Mouse (Mus musculus) forebrain, embryonic 16.5 days (tissue): ENCODE measurements around the gene Lrp2. TPM values are rescaled to one million over a fixed set of nuclear protein-coding genes. Genes with fewer than 3 reads are reported as not detected.

Experiments used
- ATAC-seq: fragments of 200-750 bp; cut with Nextera tagmentation; 2 replicates; pipeline ENCODE4 v1.8.0; 2017; ENCODE audit warnings: mild to moderate bottlenecking, moderate library complexity
- H3K27ac ChIP-seq: fragments of 300-500 bp; sonication (generic); 2 replicates; pipeline ENCODE4 v1.5.1; 2014; ENCODE audit warnings: low read length, control low read depth
- H3K27me3 ChIP-seq: fragments of 300-500 bp; sonication (generic); replicated peaks from 2 replicates; pipeline ENCODE4 v1.6.1; 2014; ENCODE audit warnings: low read length; ENCODE audit not compliant: control insufficient read depth, insufficient read depth
- H3K36me3 ChIP-seq: fragments of 300-500 bp; sonication (generic); 2 replicates; pipeline ENCODE4 v1.6.1; 2014; ENCODE audit not compliant: control insufficient read depth, insufficient read depth
- H3K4me1 ChIP-seq: fragments of 300-500 bp; sonication (generic); replicated peaks from 2 replicates; pipeline ENCODE4 v1.6.1; 2014; ENCODE audit warnings: low read length; ENCODE audit not compliant: control insufficient read depth, insufficient read depth
- H3K4me2 ChIP-seq: fragments of 300-500 bp; sonication (generic); 2 replicates; pipeline ENCODE4 v1.6.1; 2014; ENCODE audit warnings: mild to moderate bottlenecking, low read length, control low read depth
- H3K4me3 ChIP-seq: fragments of 300-500 bp; sonication (generic); replicated peaks from 2 replicates; pipeline ENCODE4 v1.5.1; 2014; ENCODE audit warnings: mild to moderate bottlenecking, low read length, control low read depth
- H3K9ac ChIP-seq: fragments of 300-500 bp; sonication (generic); replicated peaks from 2 replicates; pipeline ENCODE4 v1.6.1; 2014; ENCODE audit warnings: low read depth, low read length, control low read depth
- H3K9me3 ChIP-seq: fragments of 300-500 bp; sonication (generic); 2 replicates; pipeline ENCODE4 v1.6.1; 2016; ENCODE audit warnings: low read length; ENCODE audit not compliant: control insufficient read depth
- WGBS: fragments of 180-500 bp; shearing (Covaris S2); extraction: QIAGEN DNeasy Blood & Tissue Kit; methylation state at CpG from one replicate; pipeline ENCODE4 v1.1.7; 2014; 5-methylcytosine and 5-hydroxymethylcytosine counted together
- polyA plus RNA-seq: library from polyadenylated mRNA; unstranded; fragments of >200 nt; fragmentation: Nextera tagmentation; extraction: Ambion mirVana; gene quantifications from 2 replicates; pipeline ENCODE4 v1.2.1, GENCODE M21; 2015

Gene Lrp2
- polyA plus RNA-seq, 1 experiment from 2014 or later = 0.27 TPM

DNA sequence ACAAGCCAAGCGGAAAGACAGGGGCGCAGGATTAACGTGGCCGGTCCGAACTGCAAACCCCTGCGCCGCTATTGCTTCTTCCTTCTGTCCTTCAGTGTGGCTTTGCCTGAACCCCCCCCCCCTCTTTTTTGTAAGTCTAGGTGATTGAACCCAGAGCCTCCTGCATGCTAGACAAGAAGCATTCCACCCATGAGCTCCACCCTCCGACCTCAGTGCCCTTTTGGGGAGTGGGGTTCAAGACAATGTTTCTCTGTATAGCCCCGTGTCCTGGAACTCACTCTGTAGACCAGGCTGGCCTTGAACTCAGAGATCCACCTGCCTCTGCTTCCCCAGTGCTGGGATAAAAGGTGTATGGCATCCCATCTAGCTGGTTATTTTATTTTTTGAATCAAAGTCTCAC, 26.9 kb upstream of the Lrp2 start:
- H3K27ac ChIP-seq = no peak overlapping the region
- H3K4me3 ChIP-seq = no peak overlapping the region
- no peaks in the 10 kb centered on the region for H3K27me3 ChIP-seq
- no peaks in the 10 kb centered on the region for H3K36me3 ChIP-seq
- H3K4me2 ChIP-seq = no peak overlapping the region
- H3K4me1 ChIP-seq = no peaks in the 10 kb centered on the region
- WGBS = 47% methylated on average over 9 of the region's 9 CpGs
- ATAC-seq = no peak
- H3K9me3 ChIP-seq = no peaks in the 10 kb centered on the region
- no peak overlapping the region for H3K9ac ChIP-seq

DNA sequence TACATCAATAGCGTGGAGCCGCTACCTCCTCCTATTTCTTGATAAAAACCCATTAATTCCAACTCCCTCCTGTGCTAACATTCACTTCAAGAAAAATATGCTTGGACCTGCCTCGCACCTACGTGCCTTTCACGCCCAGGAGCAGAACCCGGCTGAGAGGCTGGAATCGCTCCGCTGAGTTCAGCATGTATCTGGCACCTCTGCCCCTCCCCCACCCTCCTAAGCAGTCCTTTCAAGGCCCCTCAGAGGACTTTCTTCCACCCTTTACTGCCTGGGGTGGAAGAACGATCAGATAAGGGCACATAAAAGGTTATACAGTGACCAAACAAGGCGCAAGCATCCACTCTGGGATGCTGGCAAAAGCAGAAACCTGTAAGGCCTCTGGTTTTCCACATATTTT, 26.4 kb upstream of the Lrp2 start:
- WGBS = 6% methylated on average over 10 of the region's 10 CpGs
- H3K27me3 ChIP-seq = no peaks in the 10 kb centered on the region
- no peaks in the 10 kb centered on the region for H3K4me1 ChIP-seq
- no peaks in the 10 kb centered on the region for H3K36me3 ChIP-seq
- H3K4me2 ChIP-seq = no peak overlapping the region
- ATAC-seq = no peak; the same call in 1 of the 2 replicates
- no peaks in the 10 kb centered on the region for H3K9me3 ChIP-seq
- no peak overlapping the region for H3K27ac ChIP-seq
- no peak overlapping the region for H3K4me3 ChIP-seq
- no peak overlapping the region for H3K9ac ChIP-seq

- Histone ChIP-seq H3K9ac (no peak overlapping the region), H3K9me3 (no peaks in the 10 kb centered on the region), H3K4me3 (no peak overlapping the region), H3K27ac (no peak overlapping the region), H3K36me3 (no peaks in the 10 kb centered on the region), H3K4me1 (no peaks in the 10 kb centered on the region), H3K4me2 (no peak overlapping the region), H3K27me3 (no peaks in the 10 kb centered on the region)
- WGBS = 88% methylated on average over 3 of the region's 3 CpGs
- ATAC-seq = no peak
These were observed 20.8 kb upstream of the Lrp2 start for GRCm38 (mm10) chr2:69606621-69607020.

DNA sequence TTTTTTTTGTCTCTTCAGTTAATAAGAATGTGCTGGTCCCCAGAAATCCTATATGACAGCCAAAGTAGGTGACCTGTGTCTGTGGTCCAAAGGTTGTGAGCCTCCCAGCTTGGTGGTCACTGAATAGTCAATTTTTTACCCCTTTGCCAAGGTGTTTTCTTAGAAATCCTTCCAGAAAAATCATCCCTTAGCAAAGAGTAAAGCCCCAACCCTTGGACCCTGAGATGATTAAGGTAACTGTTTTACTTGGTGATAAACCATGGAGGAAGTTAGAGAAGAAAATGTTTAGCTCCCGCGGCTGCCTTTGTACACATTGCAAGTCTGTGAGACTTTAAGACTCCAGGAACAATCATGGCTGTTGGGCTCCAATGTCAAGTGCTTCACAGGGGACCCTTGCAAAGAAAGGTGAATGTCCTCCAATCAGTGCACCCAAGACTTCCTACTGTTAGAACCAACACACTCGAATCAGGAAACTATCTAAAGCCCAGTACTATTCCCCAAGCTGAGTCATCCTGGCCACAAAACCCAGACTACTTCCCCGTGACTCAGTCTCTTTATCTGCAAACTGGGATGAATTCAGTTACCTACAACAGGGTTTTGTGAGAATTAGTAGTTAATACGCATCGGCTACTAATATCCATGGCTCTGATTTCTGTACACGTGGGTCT, 18.0 kb upstream of the Lrp2 start:
- no peak for ATAC-seq

DNA sequence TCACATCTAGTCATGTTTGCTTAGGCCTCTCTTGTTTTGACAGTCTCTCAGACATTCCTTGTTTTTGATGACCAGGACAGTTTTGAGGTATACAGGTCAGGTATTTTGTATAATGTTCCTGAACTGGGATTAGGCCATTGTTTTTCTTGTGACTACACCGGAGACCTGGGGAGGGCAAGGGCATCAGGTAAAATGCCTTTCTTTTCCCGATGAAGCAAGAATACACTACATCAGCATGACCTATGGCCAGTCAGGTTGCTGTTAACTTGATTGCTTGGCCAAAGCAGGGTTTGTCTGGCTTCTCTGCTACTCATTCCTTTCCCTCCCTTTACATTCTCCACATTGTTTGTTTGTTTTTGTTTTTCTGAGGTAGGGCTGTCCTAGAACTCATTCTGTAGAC, 7.3 kb upstream of the Lrp2 start:
- WGBS = 84% methylated on average over 2 of the region's 2 CpGs
- H3K4me2 ChIP-seq = no peak overlapping the region
- no peak overlapping the region for H3K4me3 ChIP-seq
- ATAC-seq = no peak
- H3K27ac ChIP-seq = no peak overlapping the region
- H3K4me1 ChIP-seq = no peaks in the 10 kb centered on the region
- H3K9ac ChIP-seq = no peak overlapping the region
- no peaks in the 10 kb centered on the region for H3K9me3 ChIP-seq
- no peaks in the 10 kb centered on the region for H3K36me3 ChIP-seq
- peaks cover 8% of the 10 kb centered on the region for H3K27me3 ChIP-seq

More for the DNA sequence above, 18.0 kb upstream of the Lrp2 start:
- H3K4me2 ChIP-seq = no peak overlapping the region
- no peak overlapping the region for H3K27ac ChIP-seq
- H3K9me3 ChIP-seq = no peaks in the 10 kb centered on the region
- WGBS = 92% methylated on average over 7 of the region's 7 CpGs
- no peaks in the 10 kb centered on the region for H3K4me1 ChIP-seq
- H3K4me3 ChIP-seq = no peak overlapping the region
- H3K36me3 ChIP-seq = no peaks in the 10 kb centered on the region
- H3K9ac ChIP-seq = no peak overlapping the region
- H3K27me3 ChIP-seq = no peaks in the 10 kb centered on the region

- Histone ChIP-seq H3K4me3 (no peak overlapping the region), H3K9me3 (no peaks in the 10 kb centered on the region), H3K27ac (no peak overlapping the region), H3K4me1 (peaks cover 5% of the 10 kb centered on the region), H3K9ac (no peak overlapping the region), H3K4me2 (no peak overlapping the region), H3K27me3 (peaks cover 9% of the 10 kb centered on the region), H3K36me3 (no peaks in the 10 kb centered on the region)
- ATAC-seq = no peak
- WGBS = 24% methylated on average over 1 of the region's 1 CpGs
These were observed 6.7 kb upstream of the Lrp2 start for GRCm38 (mm10) chr2:69592536-69592935.

GRCm38 (mm10) chr2:69591966-69592505, 6.2 kb upstream of the Lrp2 start:
- H3K27me3 ChIP-seq = peaks cover 11% of the 10 kb centered on the region
- 58% methylated on average over 7 of the region's 7 CpGs for WGBS
- H3K9me3 ChIP-seq = no peaks in the 10 kb centered on the region
- no peak for ATAC-seq
- no peak overlapping the region for H3K27ac ChIP-seq
- no peak overlapping the region for H3K4me3 ChIP-seq
- no peaks in the 10 kb centered on the region for H3K36me3 ChIP-seq
- H3K4me2 ChIP-seq = no peak overlapping the region
- no peak overlapping the region for H3K9ac ChIP-seq
- H3K4me1 ChIP-seq = peaks cover 10% of the 10 kb centered on the region

- no peak overlapping the region for H3K27ac ChIP-seq
- H3K9me3 ChIP-seq = no peaks in the 10 kb centered on the region
- peaks cover 18% of the 10 kb centered on the region for H3K27me3 ChIP-seq
- H3K36me3 ChIP-seq = no peaks in the 10 kb centered on the region
- ATAC-seq = no peak
- H3K4me1 ChIP-seq = peaks cover 21% of the 10 kb centered on the region
- WGBS = 82% methylated on average over 1 of the region's 1 CpGs
- no peak overlapping the region for H3K9ac ChIP-seq
- H3K4me3 ChIP-seq = no peak overlapping the region
- no peak overlapping the region for H3K4me2 ChIP-seq
These were observed 4.7 kb upstream of the Lrp2 start for GRCm38 (mm10) chr2:69590548-69590947.

DNA sequence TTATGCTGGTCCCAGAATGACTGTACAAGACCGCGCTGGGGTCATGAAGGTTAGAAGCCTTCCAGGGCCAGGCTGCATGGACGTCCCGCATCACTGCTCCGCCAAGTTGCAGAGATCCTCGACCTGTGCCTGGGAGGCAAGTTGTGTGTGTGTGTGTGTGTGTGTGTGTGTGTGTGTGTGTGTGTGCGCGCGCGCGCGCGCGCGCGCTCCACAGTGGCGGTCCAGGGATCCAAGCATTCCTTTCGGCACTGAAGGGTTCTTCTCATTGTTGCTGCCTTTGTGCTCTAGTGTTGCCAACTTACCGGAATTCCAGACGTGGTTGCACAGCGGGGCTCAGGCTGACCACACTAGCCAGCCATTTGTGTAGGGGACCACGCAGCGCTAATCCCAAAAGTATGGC, 2.0 kb upstream of the Lrp2 start:
- H3K9ac ChIP-seq = no peak overlapping the region
- no peak; the same call in 1 of the 2 replicates for ATAC-seq

More for the DNA sequence above, 2.0 kb upstream of the Lrp2 start:
- no peaks in the 10 kb centered on the region for H3K36me3 ChIP-seq
- no peaks in the 10 kb centered on the region for H3K9me3 ChIP-seq
- H3K27ac ChIP-seq = no peak overlapping the region
- H3K4me3 ChIP-seq = peak overlapping the region; percentile 32
- WGBS = 0% methylated on average over 23 of the region's 23 CpGs
- H3K4me2 ChIP-seq = peak overlapping the region; percentile 53
- peaks cover 37% of the 10 kb centered on the region for H3K27me3 ChIP-seq
- H3K4me1 ChIP-seq = peaks cover 33% of the 10 kb centered on the region
